Mouse (Mus musculus) limb, embryonic 14.5 days (tissue): ENCODE measurements around the gene Rasl10a. TPM values are rescaled to one million over a fixed set of nuclear protein-coding genes. Genes with fewer than 3 reads are reported as not detected.
A peak's percentile ranks its signal among the peaks of the same experiment; 100 is the strongest.
"Not testable (repeated sequence)": the region's sequence is repeated elsewhere in the genome, so short reads cannot be mapped to it uniquely, and the experiment has no call there.

ENCODE experiments used
- ATAC-seq: fragments of 200-750 bp; cut with Nextera tagmentation; 2 replicates; pipeline ENCODE4 v1.8.0; 2017; ENCODE audit warnings: low read depth, moderate number of reproducible peaks, moderate TSS enrichment; ENCODE audit not compliant: low FRiP score
- DNase-seq: peaks from one replicate; pipeline ENCODE4 v3.0.0-alpha.2; 2015; ENCODE audit warnings: low spot score
- H3K27ac ChIP-seq: fragments of 300-500 bp; sonication (generic); replicated peaks from 2 replicates; pipeline ENCODE4 v1.5.1; 2014; ENCODE audit warnings: low read depth, mild to moderate bottlenecking, low read length, moderate library complexity, mixed read lengths
- H3K27me3 ChIP-seq: fragments of 300-500 bp; sonication (generic); 2 replicates; pipeline ENCODE4 v1.6.1; 2014; ENCODE audit warnings: low read length, mixed read lengths; ENCODE audit not compliant: control insufficient read depth, insufficient read depth
- H3K36me3 ChIP-seq: fragments of 300-500 bp; sonication (generic); 2 replicates; pipeline ENCODE4 v1.6.1; 2014; ENCODE audit warnings: mild to moderate bottlenecking, low read length, moderate library complexity, mixed read lengths; ENCODE audit not compliant: control insufficient read depth, insufficient read depth
- H3K4me1 ChIP-seq: fragments of 300-500 bp; sonication (generic); 2 replicates; pipeline ENCODE4 v1.6.1; 2014; ENCODE audit warnings: antibody characterized with exemption, low read length, mixed read lengths; ENCODE audit not compliant: control insufficient read depth, insufficient read depth
- H3K4me2 ChIP-seq: fragments of 300-500 bp; sonication (generic); replicated peaks from 2 replicates; pipeline ENCODE4 v1.6.1; 2014; ENCODE audit warnings: low read depth, mild to moderate bottlenecking, low read length, moderate library complexity; ENCODE audit not compliant: severe bottlenecking
- H3K4me3 ChIP-seq: fragments of 300-500 bp; sonication (generic); replicated peaks from 2 replicates; pipeline ENCODE4 v1.5.1; 2014; ENCODE audit warnings: low read length
- H3K9ac ChIP-seq: fragments of 300-500 bp; sonication (generic); 2 replicates; pipeline ENCODE4 v1.6.1; 2014; ENCODE audit warnings: mild to moderate bottlenecking, low read depth, low read length, moderate library complexity; ENCODE audit not compliant: severe bottlenecking
- H3K9me3 ChIP-seq: fragments of 300-500 bp; sonication (generic); 2 replicates; pipeline ENCODE4 v1.6.1; 2016; ENCODE audit warnings: low read length; ENCODE audit not compliant: control insufficient read depth
- POLR2A ChIP-seq: fragments of 200-500 bp; IDR thresholded peaks from 2 replicates; pipeline ENCODE4 v1.8.0; 2012; ENCODE audit warnings: inconsistent platforms, mild to moderate bottlenecking, moderate library complexity, borderline replicate concordance; ENCODE audit not compliant: insufficient read depth, insufficient read length; ENCODE audit errors: extremely low read depth
- WGBS: fragments of 180-500 bp; shearing (Covaris S2); extraction: QIAGEN DNeasy Blood & Tissue Kit; methylation state at CpG from one replicate; pipeline ENCODE4 v1.1.7; 2014; 5-methylcytosine and 5-hydroxymethylcytosine counted together
- polyA plus RNA-seq, 2 experiments: library from polyadenylated mRNA; depleted of rRNA in 1 of 2; stranded (reverse) in 1 of 2; unstranded in 1 of 2; fragments of >200 nt; fragmentation: Nextera tagmentation in 1 of 2; extraction: Ambion mirVana in 1 of 2; gene quantifications; 2 replicates each; pipeline versions ENCODE4 v1.2.1 to v1.2.3; 2012 to 2014

Gene Rasl10a
- polyA plus RNA-seq, 2 experiments: 5.9 to 8.6 TPM

DNA sequence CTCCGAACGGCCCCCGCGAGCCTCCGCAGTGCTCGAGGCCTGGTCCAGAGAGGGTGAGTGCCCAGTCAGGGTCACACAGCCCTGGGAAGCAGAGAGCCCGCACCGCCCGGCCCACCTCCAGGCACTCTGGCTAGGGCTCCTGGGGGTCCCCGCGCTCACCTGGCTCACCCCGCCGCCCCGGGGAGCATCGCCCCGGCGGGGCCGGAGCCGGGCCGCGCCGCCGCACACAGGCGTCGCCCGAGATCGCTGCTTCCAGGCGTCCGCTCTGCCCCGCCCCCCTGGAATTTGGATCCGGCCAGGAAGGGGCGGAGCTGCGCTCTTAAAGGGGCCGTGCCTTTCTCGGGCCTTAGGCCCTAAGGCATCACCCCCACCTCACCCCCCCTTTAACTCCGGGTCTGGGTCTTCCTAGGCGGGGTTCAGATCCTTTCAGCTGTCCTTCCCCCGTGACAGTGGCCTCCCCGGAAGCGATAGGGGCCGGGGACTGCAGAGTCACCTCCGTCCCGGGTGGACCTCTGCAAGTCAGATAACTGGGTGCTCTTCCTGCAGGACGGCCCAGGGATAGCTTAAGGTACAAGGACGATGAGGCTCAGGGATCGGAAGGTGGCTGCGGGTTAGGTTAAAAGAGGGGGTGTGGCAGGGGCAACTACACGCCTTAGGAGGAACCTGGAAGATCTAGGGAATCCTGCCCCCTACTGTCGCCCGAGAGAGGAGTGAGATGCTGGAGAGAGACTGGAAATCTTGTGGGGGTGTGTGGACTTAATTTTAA is 7.3 kb downstream of the Rasl10a start, which contains the start of gene Gas2l1:
TSS of gene Gas2l1 (minus strand) at position 272 of the 766 bp plus-strand sequence.
- Histone ChIP-seq H3K4me1 (peaks cover 31% of the 10 kb centered on the region), H3K4me3 (peak within 1 kb of the TSS; percentile 81), H3K27me3 (peaks cover 37% of the 10 kb centered on the region), H3K9ac (peak within 1 kb of the TSS; percentile 70), H3K9me3 (no peaks in the 10 kb centered on the region), H3K4me2 (peak within 1 kb of the TSS; percentile 85), H3K27ac (no peak within 1 kb of the TSS), H3K36me3 (peaks cover 45% of the 10 kb centered on the region)
- DNase-seq (peak; percentile 87), ATAC-seq (peak; percentile 89)
- WGBS: under 1% methylated on average over 37 of the region's 50 CpGs
- 0 out of 2 replicates have a peak, but pooled peaks have one; percentile 4 for TF ChIP-seq POLR2A

DNA sequence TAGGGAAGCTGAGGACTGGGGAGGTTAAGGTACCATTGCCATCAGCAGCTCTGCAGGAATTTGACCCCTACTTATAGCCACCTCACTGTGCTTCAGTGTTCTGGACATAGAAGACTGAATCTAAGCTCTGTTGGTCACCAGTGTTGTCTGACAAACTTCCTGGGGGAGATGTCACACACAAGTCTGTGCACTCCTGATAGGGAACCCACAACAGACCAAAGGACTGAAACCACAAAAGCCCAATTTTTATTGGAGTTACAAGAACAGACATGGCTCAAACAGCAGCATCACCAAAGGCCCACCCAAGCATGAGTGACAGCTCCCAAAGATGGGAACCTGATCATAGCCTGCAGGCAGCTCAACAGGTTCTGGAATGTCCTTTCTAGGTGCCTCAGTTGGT is 9.1 kb downstream of the Rasl10a start:
- H3K4me3 ChIP-seq: no peak overlapping the region
- TF ChIP-seq POLR2A: no peak
- H3K4me1 ChIP-seq: peaks cover 20% of the 10 kb centered on the region
- H3K36me3 ChIP-seq: peaks cover 52% of the 10 kb centered on the region
- H3K4me2 ChIP-seq: no peak overlapping the region
- no peaks in the 10 kb centered on the region for H3K9me3 ChIP-seq
- DNase-seq: no peak
- H3K27me3 ChIP-seq: peaks cover 19% of the 10 kb centered on the region
- H3K27ac ChIP-seq: no peak overlapping the region
- no peak for ATAC-seq
- no peak overlapping the region for H3K9ac ChIP-seq

DNA sequence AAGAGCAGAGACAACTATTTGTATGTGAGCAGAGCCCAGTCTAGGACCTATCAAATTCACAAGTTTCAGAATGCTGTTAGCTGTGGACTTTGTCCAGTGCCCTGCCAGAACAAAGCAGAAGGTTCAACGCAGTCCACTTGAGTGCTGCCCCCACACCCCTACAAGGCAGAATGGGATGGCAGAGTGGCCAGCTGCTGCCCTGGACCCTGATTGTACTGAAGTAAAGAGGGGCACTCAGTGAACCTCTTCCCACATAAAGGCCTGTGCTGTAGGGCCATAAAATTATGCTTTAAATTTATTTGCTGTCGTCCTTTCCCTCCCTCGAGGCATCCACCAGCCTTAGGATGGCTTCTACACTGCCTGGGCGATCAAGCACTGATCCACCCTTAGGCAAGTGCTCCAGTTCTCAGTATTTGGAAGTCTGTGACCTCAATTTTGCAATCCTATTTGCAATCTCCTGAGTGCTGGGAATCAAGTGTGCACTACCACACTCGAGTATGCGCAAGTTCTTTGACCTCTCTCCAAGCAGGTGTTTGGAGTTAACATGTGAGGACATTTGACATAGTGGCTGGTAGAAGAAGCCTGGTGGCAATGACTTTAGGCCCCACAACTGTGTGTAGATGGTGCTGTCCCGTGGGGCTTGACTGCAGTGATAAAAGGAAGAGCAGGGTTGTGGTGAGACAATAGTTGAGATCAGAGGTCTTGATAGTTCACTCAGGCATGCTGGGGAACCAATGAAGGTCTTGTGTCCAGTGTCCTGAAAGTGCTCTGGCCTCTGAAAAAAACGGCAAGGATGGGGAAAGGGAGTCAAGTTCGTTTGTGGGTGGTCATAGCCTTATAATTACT is 10.4 kb downstream of the Rasl10a start:
- H3K9me3 ChIP-seq: no peaks in the 10 kb centered on the region
- H3K9ac ChIP-seq: no peak overlapping the region
- peaks cover 12% of the 10 kb centered on the region; the same call in 1 of the 2 replicates for H3K4me1 ChIP-seq
- H3K27ac ChIP-seq: no peak overlapping the region
- H3K4me3 ChIP-seq: no peak overlapping the region
- 86% methylated on average over 9 of the region's 9 CpGs for WGBS
- no peak for DNase-seq
- H3K4me2 ChIP-seq: no peak overlapping the region
- TF ChIP-seq POLR2A: no peak
- peaks cover 60% of the 10 kb centered on the region for H3K36me3 ChIP-seq
- H3K27me3 ChIP-seq: peaks cover 6% of the 10 kb centered on the region; the same call in 1 of the 2 replicates
- ATAC-seq: no peak

DNA sequence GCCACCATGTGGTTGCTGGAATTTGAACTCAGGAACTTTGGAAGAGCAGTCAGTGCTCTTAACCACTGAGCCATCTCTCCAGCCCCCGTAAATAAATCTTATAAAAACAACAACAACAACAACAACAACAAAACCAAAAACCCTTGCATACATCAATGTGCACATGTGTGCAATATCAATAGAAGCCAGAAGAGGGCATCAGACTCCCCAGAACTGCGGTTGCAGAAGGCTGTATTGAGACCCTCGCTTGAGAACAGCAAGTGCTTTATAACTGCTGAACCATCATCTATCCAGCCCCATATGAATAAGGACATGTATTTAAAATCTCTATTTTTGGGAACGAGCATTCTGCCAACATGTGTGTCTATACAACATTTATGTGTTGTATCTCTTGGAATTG is 17.0 kb downstream of the Rasl10a start:
- Histone ChIP-seq H3K4me2 (no peak overlapping the region), H3K27me3 (no peaks in the 10 kb centered on the region), H3K9ac (no peak overlapping the region), H3K36me3 (peaks cover 84% of the 10 kb centered on the region), H3K4me3 (no peak overlapping the region), H3K9me3 (no peaks in the 10 kb centered on the region), H3K27ac (no peak overlapping the region), H3K4me1 (no peaks in the 10 kb centered on the region)
- 75% methylated on average over 4 of the region's 4 CpGs for WGBS
- no peak for TF ChIP-seq POLR2A
- ATAC-seq (0 out of 2 replicates have a peak, but pooled peaks have one; percentile 38), DNase-seq (no peak)

DNA sequence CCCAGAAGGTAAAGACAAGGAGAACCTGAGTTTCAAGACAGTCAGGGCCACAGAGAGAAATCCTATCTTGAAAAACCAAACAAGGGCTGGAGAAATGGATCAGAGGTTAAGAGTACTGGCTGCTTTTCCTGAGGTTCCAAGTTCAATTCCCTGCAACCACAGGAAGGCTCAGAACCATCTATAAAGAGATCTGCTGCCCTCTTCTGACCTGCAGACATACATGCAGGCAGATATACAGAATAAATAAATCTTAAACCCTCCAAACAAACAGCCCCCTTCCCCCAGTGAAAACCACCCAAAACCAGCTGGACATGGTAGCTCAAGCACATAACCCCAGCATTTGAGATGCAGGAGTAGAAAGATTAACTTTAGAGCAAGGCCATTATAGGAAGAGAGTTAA is 17.8 kb downstream of the Rasl10a start:
- Histone ChIP-seq H3K4me2 (no peak overlapping the region), H3K27ac (no peak overlapping the region), H3K4me1 (no peaks in the 10 kb centered on the region), H3K9me3 (no peaks in the 10 kb centered on the region), H3K36me3 (peaks cover 84% of the 10 kb centered on the region), H3K27me3 (no peaks in the 10 kb centered on the region), H3K4me3 (no peak overlapping the region), H3K9ac (no peak overlapping the region)
- no peak for DNase-seq
- ATAC-seq: no peak
- TF ChIP-seq POLR2A: no peak

DNA sequence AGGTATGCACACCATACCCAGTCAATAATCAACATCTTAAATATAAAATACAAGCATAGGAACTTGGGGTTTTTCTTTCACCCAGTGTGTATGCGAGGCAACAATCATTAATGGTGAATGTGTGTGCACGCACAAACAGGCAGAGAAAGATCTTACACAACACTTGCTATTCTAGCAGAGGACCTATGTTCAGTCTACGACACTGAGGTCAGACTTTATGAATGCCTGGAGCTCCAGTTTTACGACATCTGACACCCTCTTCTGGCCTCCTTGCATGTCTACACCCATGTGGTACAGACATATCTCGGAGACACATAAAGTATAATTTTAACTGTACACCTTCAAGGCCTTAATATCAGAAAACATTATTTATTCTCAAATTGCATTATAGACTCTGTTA is 18.9 kb downstream of the Rasl10a start:
- not testable (repeated sequence) for H3K4me3 ChIP-seq, H3K27me3 ChIP-seq, H3K4me1 ChIP-seq, H3K4me2 ChIP-seq, H3K9me3 ChIP-seq, H3K9ac ChIP-seq, DNase-seq, ATAC-seq, H3K27ac ChIP-seq
- peaks cover 80% of the 10 kb centered on the region for H3K36me3 ChIP-seq
- WGBS: 85% methylated on average over 3 of the region's 5 CpGs
